Mouse (Mus musculus) c-Kit-positive CD71-positive TER-119-negative erythroid progenitor cells, embryonic 14.5 days (primary cell): ENCODE results near the gene Srsf4.
A peak's percentile ranks its signal among the peaks of the same experiment; 100 is the strongest.

Experiments used
- DNase-seq: peaks from one replicate; pipeline ENCODE4 v3.0.0-alpha.2; 2013; ENCODE audit warnings: low read depth

The Srsf4 gene

DNA sequence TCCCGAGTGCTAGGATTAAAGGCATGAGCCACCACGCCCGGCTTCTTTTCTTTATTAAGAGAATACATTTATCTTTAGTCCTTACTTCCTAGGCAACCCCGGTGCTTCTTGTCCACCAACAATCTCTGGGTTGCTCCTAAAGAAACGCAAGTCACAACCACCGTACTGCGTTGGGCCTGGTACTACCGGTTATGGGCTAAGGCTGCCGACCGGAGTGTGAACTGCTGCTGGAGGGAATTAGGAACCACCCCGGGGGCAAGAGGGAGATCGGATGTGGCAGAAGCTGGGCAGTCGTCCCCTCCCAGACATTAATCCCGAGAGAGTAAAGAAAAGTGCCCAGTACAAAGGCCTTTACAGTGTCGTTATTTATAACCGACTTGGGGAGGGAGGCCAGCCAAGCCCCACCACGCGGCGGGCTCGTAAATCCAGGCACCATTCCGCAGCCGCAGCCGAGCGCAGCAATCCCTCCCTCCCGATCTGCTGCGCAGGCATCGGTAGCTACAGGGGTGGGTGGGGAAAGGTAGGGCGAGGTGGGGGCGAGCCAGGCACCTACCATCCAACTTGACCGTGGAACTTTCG is 41.6 kb downstream of the Srsf4 start:
- no peak for DNase-seq

- no peak for DNase-seq
Measured at GRCm38 (mm10) chr4:131915821-131916328, 42.5 kb downstream of the Srsf4 start.

DNA sequence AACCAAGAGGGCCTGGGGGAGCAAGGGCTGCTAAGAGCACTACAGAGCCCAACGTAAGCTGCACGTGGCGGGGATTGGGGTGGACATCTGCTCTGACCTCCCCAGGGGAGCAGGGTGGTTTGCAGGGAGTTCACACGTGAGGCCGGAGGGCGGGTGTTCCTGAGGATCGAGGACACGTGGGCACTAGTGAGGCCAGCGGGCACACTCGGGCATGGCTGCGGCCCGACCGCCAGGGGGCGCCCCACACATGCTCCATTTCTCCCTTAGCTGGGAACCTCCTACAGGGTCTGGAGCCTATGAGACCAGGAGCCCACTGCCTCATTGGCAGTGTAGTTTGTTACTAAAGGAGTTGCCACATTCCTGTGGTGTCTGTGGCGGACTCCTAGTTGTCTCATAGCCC is 43.0 kb downstream of the Srsf4 start:
- DNase-seq = peak; percentile 51

DNA sequence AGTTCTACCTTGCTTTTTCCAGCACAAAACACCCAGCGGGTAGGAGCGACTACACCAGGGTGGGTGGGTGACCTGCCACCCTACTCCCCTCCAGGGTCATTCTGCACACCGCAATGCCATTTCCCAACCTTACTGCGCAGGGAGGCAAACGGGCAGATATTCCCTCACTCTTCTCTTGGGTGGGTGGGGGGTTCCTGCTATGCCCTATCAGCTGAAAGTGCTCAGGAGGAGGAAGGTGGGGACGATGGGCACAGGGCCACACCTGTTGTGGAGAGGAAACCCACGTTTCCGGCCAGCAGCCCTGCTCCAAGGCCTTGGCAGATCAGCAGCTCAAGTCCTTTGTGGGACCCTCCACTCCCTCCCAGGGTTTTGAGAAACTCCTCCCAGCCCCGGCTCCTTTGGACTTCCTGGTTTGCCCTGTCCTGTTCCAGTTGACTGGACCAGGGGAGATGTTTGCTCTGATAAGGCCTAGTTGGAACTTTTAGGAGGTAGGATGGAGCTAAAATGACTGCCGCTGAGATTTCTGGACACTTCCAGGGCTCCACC is 43.7 kb downstream of the Srsf4 start:
- DNase-seq = no peak

- DNase-seq = no peak
Measured at GRCm38 (mm10) chr4:131918026-131918533, 44.7 kb downstream of the Srsf4 start.

- DNase-seq = no peak
Measured at GRCm38 (mm10) chr4:131918711-131919500, 45.5 kb downstream of the Srsf4 start.

DNA sequence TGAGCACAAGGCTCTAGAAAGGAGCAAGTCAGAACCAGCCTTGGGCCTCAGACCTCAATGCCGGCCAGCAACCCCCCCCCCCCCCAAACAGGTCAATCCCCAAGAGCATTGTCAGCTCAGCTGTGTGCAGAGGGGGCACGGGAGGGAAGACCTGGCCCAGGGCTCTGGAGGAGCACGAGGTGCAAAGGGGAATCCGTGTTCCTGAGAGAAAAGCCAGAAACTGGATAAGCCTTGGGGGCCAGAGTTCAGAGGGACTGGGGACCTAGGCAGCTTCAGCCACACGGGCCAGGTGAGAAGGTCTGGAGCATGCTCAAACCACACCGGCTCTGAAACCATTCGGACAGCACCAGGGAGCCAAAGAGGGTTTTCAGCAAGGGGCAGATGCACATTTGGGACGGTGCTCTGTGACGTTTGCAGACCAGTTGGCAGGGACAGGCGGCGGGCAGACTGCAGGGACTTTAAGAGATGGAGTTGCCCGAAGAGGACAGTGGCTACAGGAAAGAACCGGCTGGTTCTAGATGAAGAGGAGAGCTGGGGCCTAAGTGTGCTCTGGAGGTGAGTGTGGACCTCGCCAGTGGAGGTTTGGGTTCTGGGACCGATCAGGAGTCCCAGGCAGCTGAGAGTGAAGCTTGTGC is 46.2 kb downstream of the Srsf4 start:
- no peak for DNase-seq

DNA sequence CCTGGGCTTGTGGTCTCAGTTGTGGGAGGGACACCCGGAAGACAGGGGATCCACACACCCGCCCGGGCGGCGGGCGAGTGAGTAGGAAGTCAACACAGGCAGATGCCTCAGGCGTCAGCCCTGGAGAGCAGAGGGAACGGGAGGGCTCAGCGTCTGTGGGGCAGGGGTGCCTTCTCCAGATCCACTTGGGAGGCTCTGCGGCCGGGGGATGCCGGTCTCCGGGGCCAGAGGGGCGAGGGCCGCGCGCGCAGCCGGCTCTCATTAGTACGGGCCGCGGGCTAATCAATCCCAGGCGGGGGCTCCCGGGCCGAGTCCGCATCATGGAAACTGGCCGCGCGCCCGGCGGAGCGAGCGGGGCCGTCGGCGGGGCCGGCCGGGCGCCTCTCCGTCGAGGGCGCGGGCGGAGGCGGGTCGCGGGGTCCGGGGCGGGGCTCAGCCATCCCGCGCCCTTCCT is 46.8 kb downstream of the Srsf4 start:
- no peak for DNase-seq

- no peak for DNase-seq
Measured at GRCm38 (mm10) chr4:131920595-131921351, 47.4 kb downstream of the Srsf4 start.

- DNase-seq = no peak
Measured at GRCm38 (mm10) chr4:131921461-131922346, 48.3 kb downstream of the Srsf4 start, which contains the start of gene Tmem200b. Tmem200b (plus strand) TSS chr4:131921771.

DNA sequence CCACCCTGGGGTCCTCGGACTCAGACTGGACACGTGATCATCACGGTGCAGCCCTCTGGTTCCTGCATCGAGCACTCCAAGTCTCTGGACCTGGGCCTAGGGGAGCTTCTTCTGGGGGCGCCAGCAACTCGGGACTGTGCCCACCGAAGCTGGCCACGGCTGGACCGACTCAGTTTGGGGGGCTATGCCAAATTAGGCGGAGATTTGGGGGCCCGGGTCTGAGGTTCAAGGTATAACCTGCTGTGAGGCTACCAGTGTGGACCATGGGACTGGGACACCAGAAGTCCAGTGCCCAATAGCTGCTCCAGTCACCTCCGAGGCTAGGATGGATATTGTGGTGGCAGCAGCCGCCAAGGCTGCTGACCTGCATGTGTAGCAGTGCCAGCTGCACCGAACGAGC is 49.0 kb downstream of the Srsf4 start:
- DNase-seq = no peak

- no peak for DNase-seq
Measured at GRCm38 (mm10) chr4:131924096-131924810, 50.8 kb downstream of the Srsf4 start.

DNA sequence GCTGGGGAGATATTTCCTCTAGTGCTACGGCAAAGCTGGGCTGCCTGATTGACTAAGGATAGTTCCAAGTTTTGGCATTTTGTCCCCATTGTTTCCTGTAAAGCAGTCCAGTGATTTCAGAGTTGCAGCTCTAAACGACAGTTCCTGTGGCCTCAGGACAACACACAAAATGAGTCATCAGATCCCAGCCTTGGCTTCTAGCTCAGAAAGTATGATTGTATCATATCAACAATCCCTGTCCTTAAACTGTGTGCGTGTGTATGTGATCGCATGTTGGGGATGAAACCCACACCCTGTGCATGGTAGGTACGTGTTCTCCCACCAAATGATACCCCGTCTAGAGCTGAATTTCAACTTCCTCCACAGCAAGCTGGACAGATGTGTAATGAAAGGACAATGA is 55.7 kb downstream of the Srsf4 start:
- no peak for DNase-seq

DNA sequence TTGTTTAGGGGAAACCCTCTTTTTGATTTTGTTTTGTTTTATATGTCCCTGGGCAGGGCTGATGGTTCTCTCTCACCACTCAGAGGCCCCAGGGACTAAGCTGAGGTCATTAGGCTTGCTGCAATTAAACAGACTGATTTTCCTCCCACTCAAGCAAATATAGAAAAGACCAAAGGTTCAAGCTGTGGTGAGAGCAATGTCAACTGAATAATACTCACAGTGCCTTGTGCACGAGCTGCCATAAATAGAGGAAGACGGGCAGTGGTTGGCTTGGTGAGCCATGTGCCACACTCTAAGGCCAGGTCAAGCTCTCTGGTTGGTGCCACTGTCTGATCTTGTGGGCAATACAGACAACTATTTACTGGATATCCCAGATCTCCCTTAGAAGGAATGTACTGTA is 66.0 kb downstream of the Srsf4 start:
- no peak for DNase-seq

GRCm38 (mm10) chr4:131940846-131941245 is 67.4 kb downstream of the Srsf4 start:
- no peak for DNase-seq

DNA sequence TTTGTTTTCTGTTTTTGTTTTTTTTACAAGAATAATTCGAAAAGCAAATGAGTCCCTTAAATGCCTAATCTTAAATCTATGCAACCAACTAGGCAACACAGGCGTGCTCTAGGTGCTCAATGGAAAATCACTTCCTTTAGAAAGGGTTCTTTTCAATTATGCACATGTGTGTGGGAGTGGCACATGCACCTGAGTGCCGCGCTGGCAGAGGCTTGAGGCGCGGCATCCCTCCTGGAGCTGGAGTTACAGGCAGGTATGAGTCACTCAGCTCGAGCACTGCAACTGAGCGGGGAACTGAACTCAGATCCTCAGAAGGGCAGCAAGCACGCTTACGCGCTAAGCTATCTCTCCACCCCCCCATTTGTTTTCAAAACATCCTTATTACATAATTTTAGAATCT is 74.4 kb downstream of the Srsf4 start:
- DNase-seq = no peak

DNA sequence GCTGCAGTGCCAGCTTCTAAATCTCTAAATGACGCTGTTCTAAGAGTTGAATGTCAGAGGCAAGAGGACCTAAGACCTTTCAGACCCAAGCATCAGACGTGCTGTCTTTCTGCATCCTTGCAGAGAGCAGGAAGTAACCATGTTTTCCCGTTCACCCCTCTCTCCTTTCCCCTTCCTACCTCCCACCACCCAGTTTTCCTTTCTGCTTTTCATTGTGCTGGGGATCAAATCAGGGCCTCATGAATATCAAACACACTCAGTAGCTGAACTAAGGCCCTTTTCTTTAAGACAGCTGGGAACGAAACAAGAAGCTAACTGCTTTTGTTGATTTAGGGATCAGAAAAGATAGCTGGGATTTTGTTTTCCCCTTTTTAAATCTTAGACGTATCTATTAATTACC is 76.5 kb downstream of the Srsf4 start:
- DNase-seq = no peak

DNA sequence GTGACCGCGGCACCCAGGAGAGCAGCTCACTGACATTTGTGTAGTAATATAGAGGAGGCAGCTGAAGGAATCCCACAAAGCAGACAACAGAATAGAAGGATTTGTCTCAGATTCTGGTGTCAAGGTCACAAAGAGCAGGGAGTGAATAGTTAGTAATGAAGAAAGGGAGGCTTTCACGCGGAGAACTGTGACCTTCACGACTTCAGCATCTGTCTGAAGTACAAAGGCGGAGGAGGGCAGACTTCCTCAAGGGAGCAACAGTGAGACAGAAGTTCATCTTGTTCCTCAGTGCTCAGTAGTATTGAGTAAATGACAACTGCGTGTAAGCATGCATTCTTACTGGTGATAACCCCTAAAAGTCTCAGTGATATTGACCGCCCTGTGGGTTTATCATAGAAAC is 77.2 kb downstream of the Srsf4 start:
- DNase-seq = no peak
